Mouse (Mus musculus) erythroid progenitor cell, adult 5-6 weeks (primary cell): ENCODE data around the gene Hbp1. TPM values are rescaled to one million over a fixed set of nuclear protein-coding genes. Genes with fewer than 3 reads are reported as not detected.

Experiments used
- ATAC-seq: replicated peaks from 2 replicates; pipeline ENCODE4 v1.8.0; 2016; ENCODE audit warnings: moderate number of reproducible peaks, mild to moderate bottlenecking, moderate TSS enrichment, inconsistent platforms; ENCODE audit not compliant: poor library complexity, low FRiP score, severe bottlenecking
- total RNA-seq, 2 experiments: library from RNA; stranded (forward) in 1 of 2; stranded (reverse) in 1 of 2; fragments of 150-400 nt in 1 of 2; fragments of 186-747, 209-891 nt in 1 of 2; gene quantifications; 2 replicates each; pipeline versions ENCODE4 v1.2.3 to v1.2.4; 2015 to 2017; ENCODE audit warnings: low replicate concordance in 2 of 2

The Hbp1 gene
- total RNA-seq, 2 experiments from 2014 or later: 72.6 to 109 TPM

GRCm38 (mm10) chr12:31916691-31917090, 33.6 kb downstream of the Hbp1 start:
- ATAC-seq: no peak

GRCm38 (mm10) chr12:31913614-31914013, 36.7 kb downstream of the Hbp1 start:
- no peak for ATAC-seq

- ATAC-seq: no peak
These were observed 37.3 kb downstream of the Hbp1 start for GRCm38 (mm10) chr12:31912966-31913551.

GRCm38 (mm10) chr12:31907436-31907835, 42.9 kb downstream of the Hbp1 start:
- 0 out of 2 replicates have a peak, but pooled peaks have one; percentile 54 for ATAC-seq

GRCm38 (mm10) chr12:31905696-31906551, 44.4 kb downstream of the Hbp1 start:
- ATAC-seq: peak; percentile 58; the same call in 1 of the 2 replicates

- ATAC-seq: no peak
These were observed 49.9 kb downstream of the Hbp1 start for GRCm38 (mm10) chr12:31900391-31900914.

- no peak for ATAC-seq
These were observed 52.9 kb downstream of the Hbp1 start for GRCm38 (mm10) chr12:31897456-31897855.

GRCm38 (mm10) chr12:31896986-31897385, 53.3 kb downstream of the Hbp1 start:
- no peak for ATAC-seq

GRCm38 (mm10) chr12:31896295-31896694, 54.0 kb downstream of the Hbp1 start:
- ATAC-seq: no peak

GRCm38 (mm10) chr12:31895888-31896287, 54.4 kb downstream of the Hbp1 start:
- no peak for ATAC-seq

- no peak for ATAC-seq
These were observed 55.1 kb downstream of the Hbp1 start for GRCm38 (mm10) chr12:31895095-31895734.

GRCm38 (mm10) chr12:31892771-31893170, 57.6 kb downstream of the Hbp1 start:
- no peak for ATAC-seq

- no peak for ATAC-seq
These were observed 58.3 kb downstream of the Hbp1 start for GRCm38 (mm10) chr12:31892079-31892478.

- ATAC-seq: no peak
These were observed 59.6 kb downstream of the Hbp1 start for GRCm38 (mm10) chr12:31890685-31891084.

- no peak for ATAC-seq
These were observed 64.3 kb downstream of the Hbp1 start for GRCm38 (mm10) chr12:31885844-31886606.

- no peak for ATAC-seq
These were observed 65.3 kb downstream of the Hbp1 start for GRCm38 (mm10) chr12:31885084-31885483.

- no peak for ATAC-seq
These were observed 66.0 kb downstream of the Hbp1 start for GRCm38 (mm10) chr12:31884365-31884764.

- ATAC-seq: no peak
These were observed 67.6 kb downstream of the Hbp1 start for GRCm38 (mm10) chr12:31882736-31883135.

GRCm38 (mm10) chr12:31876775-31877174, 73.6 kb downstream of the Hbp1 start:
- ATAC-seq: no peak
